Mouse (Mus musculus): ENCODE data around the gene Kdm4a. TPM values are rescaled to one million over a fixed set of nuclear protein-coding genes. Genes with fewer than 3 reads are reported as not detected.

The Kdm4a gene
- 22.8 and 23.6 TPM in 2 replicates for polyA plus RNA-seq (2014; fragmentation: Nextera tagmentation; extraction: Ambion mirVana)

- no peaks in the 10 kb centered on the region for H3K27me3 ChIP-seq (replicated peaks; ENCODE audit: control insufficient read depth, insufficient read depth, low read length)
- H3K36me3 ChIP-seq (ENCODE audit: control insufficient read depth, insufficient read depth, low read length), result peaks cover 20% of the 10 kb centered on the region
- H3K9me3 ChIP-seq (ENCODE audit: control insufficient read depth, low read length), result no peaks in the 10 kb centered on the region
- ATAC-seq (replicated peaks; ENCODE audit: low FRiP score) (peak; percentile 99), DNase-seq (ENCODE audit: low spot score) (peak; percentile 89)
- peaks cover 7% of the 10 kb centered on the region for H3K4me1 ChIP-seq (replicated peaks; ENCODE audit: control insufficient read depth, insufficient read depth, low read length)
- under 1% methylated on average over 38 of the region's 38 CpGs for WGBS
- peak within 1 kb of the TSS; percentile 93 for H3K4me2 ChIP-seq
- peak within 1 kb of the TSS; percentile 68 for H3K4me3 ChIP-seq (ENCODE audit: low read depth, low read length)
- peak within 1 kb of the TSS; percentile 88 for H3K27ac ChIP-seq (ENCODE audit: low read depth, low read length)
- peak within 1 kb of the TSS; percentile 75 for H3K9ac ChIP-seq (ENCODE audit: low read depth, low read length)
Observed at GRCm38 (mm10) chr4:118179467-118180300, at the start of gene Kdm4a. Gene Kdm4a, minus strand, starts transcription at chr4:118180043.

GRCm38 (mm10) chr4:118229035-118229770 is 49.4 kb upstream of the Kdm4a start:
- H3K36me3 ChIP-seq (ENCODE audit: control insufficient read depth, insufficient read depth, low read length), result peaks cover 22% of the 10 kb centered on the region
- no peak for DNase-seq (ENCODE audit: low spot score)
- no peaks in the 10 kb centered on the region for H3K27me3 ChIP-seq (replicated peaks; ENCODE audit: control insufficient read depth, insufficient read depth, low read length)
- H3K27ac ChIP-seq (ENCODE audit: low read depth, low read length), result no peak overlapping the region
- no peak overlapping the region for H3K9ac ChIP-seq (ENCODE audit: low read depth, low read length)
- H3K9me3 ChIP-seq (ENCODE audit: control insufficient read depth, low read length), result no peaks in the 10 kb centered on the region
- H3K4me1 ChIP-seq (replicated peaks; ENCODE audit: control insufficient read depth, insufficient read depth, low read length), result no peaks in the 10 kb centered on the region; the same call in 1 of the 2 replicates
- WGBS, result 76% methylated on average over 6 of the region's 6 CpGs
- no peak overlapping the region for H3K4me2 ChIP-seq
- no peak overlapping the region for H3K4me3 ChIP-seq (ENCODE audit: low read depth, low read length)
- ATAC-seq (replicated peaks; ENCODE audit: low FRiP score), result no peak

GRCm38 (mm10) chr4:118227398-118227797 is 47.6 kb upstream of the Kdm4a start:
- WGBS, result 82% methylated on average over 12 of the region's 12 CpGs

GRCm38 (mm10) chr4:118221261-118221660 is 41.4 kb upstream of the Kdm4a start:
- Histone ChIP-seq H3K4me3 (ENCODE audit: low read depth, low read length) (no peak overlapping the region), H3K4me1 (replicated peaks; ENCODE audit: control insufficient read depth, insufficient read depth, low read length) (no peaks in the 10 kb centered on the region), H3K27me3 (replicated peaks; ENCODE audit: control insufficient read depth, insufficient read depth, low read length) (no peaks in the 10 kb centered on the region), H3K9ac (ENCODE audit: low read depth, low read length) (no peak overlapping the region), H3K4me2 (no peak overlapping the region), H3K9me3 (ENCODE audit: control insufficient read depth, low read length) (no peaks in the 10 kb centered on the region), H3K36me3 (ENCODE audit: control insufficient read depth, insufficient read depth, low read length) (peaks cover 25% of the 10 kb centered on the region), H3K27ac (ENCODE audit: low read depth, low read length) (no peak overlapping the region)
- peak; percentile 73 for ATAC-seq (replicated peaks; ENCODE audit: low FRiP score)
- WGBS, result 60% methylated on average over 7 of the region's 7 CpGs
- DNase-seq (ENCODE audit: low spot score), result no peak

More at GRCm38 (mm10) chr4:118227398-118227797, 47.6 kb upstream of the Kdm4a start:
- peak; percentile 30; the same call in 1 of the 2 replicates for ATAC-seq (replicated peaks; ENCODE audit: low FRiP score)
- Histone ChIP-seq H3K27ac (ENCODE audit: low read depth, low read length) (no peak overlapping the region), H3K27me3 (replicated peaks; ENCODE audit: control insufficient read depth, insufficient read depth, low read length) (no peaks in the 10 kb centered on the region), H3K4me2 (no peak overlapping the region), H3K9ac (ENCODE audit: low read depth, low read length) (no peak overlapping the region), H3K36me3 (ENCODE audit: control insufficient read depth, insufficient read depth, low read length) (peaks cover 30% of the 10 kb centered on the region), H3K4me3 (ENCODE audit: low read depth, low read length) (no peak overlapping the region), H3K4me1 (replicated peaks; ENCODE audit: control insufficient read depth, insufficient read depth, low read length) (no peaks in the 10 kb centered on the region), H3K9me3 (ENCODE audit: control insufficient read depth, low read length) (no peaks in the 10 kb centered on the region)
- DNase-seq (ENCODE audit: low spot score), result no peak

GRCm38 (mm10) chr4:118220756-118221155 is 40.9 kb upstream of the Kdm4a start:
- H3K9ac ChIP-seq (ENCODE audit: low read depth, low read length), result no peak overlapping the region
- no peaks in the 10 kb centered on the region for H3K9me3 ChIP-seq (ENCODE audit: control insufficient read depth, low read length)
- H3K36me3 ChIP-seq (ENCODE audit: control insufficient read depth, insufficient read depth, low read length), result peaks cover 21% of the 10 kb centered on the region
- WGBS, result 75% methylated on average over 9 of the region's 9 CpGs
- H3K27me3 ChIP-seq (replicated peaks; ENCODE audit: control insufficient read depth, insufficient read depth, low read length), result no peaks in the 10 kb centered on the region
- no peak overlapping the region for H3K27ac ChIP-seq (ENCODE audit: low read depth, low read length)
- no peak for ATAC-seq (replicated peaks; ENCODE audit: low FRiP score)
- no peak overlapping the region for H3K4me3 ChIP-seq (ENCODE audit: low read depth, low read length)
- H3K4me2 ChIP-seq, result no peak overlapping the region
- no peaks in the 10 kb centered on the region for H3K4me1 ChIP-seq (replicated peaks; ENCODE audit: control insufficient read depth, insufficient read depth, low read length)
- no peak for DNase-seq (ENCODE audit: low spot score)

DNA sequence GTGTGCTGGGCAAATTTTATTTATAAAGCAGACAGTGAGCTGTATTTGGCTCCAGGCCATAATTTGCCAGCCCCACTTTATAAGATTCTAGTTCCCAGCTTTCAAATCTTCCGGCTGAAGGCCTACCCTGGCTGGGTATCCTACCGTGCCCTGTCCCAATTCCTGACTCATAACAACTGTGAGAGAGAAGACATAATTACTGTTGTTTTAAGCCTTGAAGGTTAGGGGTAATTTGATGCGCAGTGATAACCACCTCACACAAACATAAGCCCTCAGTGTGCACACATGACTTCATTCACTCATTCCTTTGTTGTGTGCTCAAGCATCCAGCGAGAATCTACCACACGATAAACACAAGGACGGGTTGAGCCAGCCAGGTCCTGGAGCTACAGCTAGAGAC is 39.6 kb upstream of the Kdm4a start:
- Histone ChIP-seq H3K27ac (ENCODE audit: low read depth, low read length) (no peak overlapping the region), H3K9me3 (ENCODE audit: control insufficient read depth, low read length) (no peaks in the 10 kb centered on the region), H3K36me3 (ENCODE audit: control insufficient read depth, insufficient read depth, low read length) (peaks cover 10% of the 10 kb centered on the region), H3K4me1 (replicated peaks; ENCODE audit: control insufficient read depth, insufficient read depth, low read length) (no peaks in the 10 kb centered on the region), H3K27me3 (replicated peaks; ENCODE audit: control insufficient read depth, insufficient read depth, low read length) (no peaks in the 10 kb centered on the region), H3K4me2 (no peak overlapping the region), H3K4me3 (ENCODE audit: low read depth, low read length) (no peak overlapping the region), H3K9ac (ENCODE audit: low read depth, low read length) (no peak overlapping the region)
- WGBS, result 88% methylated on average over 6 of the region's 6 CpGs
- DNase-seq (ENCODE audit: low spot score), result no peak
- no peak for ATAC-seq (replicated peaks; ENCODE audit: low FRiP score)

DNA sequence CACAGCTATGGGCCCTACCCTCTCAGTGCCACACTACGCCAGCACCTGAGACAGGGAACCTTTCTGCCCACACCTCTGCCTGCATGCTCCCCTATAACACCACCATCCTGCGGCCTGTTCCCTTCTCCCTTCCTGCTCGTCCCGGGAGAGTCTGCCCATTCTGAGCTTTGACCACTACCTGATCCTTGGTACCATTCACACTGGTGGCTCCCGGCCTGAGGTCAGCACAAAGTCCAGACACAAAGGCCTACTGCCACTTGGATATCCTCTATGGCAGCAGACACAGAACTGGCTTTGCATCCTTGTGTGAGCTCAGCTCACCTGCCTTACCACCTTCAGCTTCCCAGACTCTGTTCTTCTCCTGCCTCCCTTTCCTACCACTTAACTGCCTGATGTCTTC is 38.7 kb upstream of the Kdm4a start:
- Histone ChIP-seq H3K9ac (ENCODE audit: low read depth, low read length) (no peak overlapping the region), H3K4me1 (replicated peaks; ENCODE audit: control insufficient read depth, insufficient read depth, low read length) (no peaks in the 10 kb centered on the region), H3K27ac (ENCODE audit: low read depth, low read length) (no peak overlapping the region), H3K4me2 (no peak overlapping the region), H3K36me3 (ENCODE audit: control insufficient read depth, insufficient read depth, low read length) (peaks cover 6% of the 10 kb centered on the region), H3K9me3 (ENCODE audit: control insufficient read depth, low read length) (no peaks in the 10 kb centered on the region), H3K4me3 (ENCODE audit: low read depth, low read length) (no peak overlapping the region), H3K27me3 (replicated peaks; ENCODE audit: control insufficient read depth, insufficient read depth, low read length) (no peaks in the 10 kb centered on the region)
- WGBS, result 75% methylated on average over 5 of the region's 5 CpGs
- DNase-seq (ENCODE audit: low spot score) (no peak), ATAC-seq (replicated peaks; ENCODE audit: low FRiP score) (no peak)

GRCm38 (mm10) chr4:118216726-118217595 is 37.1 kb upstream of the Kdm4a start:
- H3K4me1 ChIP-seq (replicated peaks; ENCODE audit: control insufficient read depth, insufficient read depth, low read length), result no peaks in the 10 kb centered on the region
- peaks cover under 1% of the 10 kb centered on the region; the same call in 1 of the 2 replicates for H3K36me3 ChIP-seq (ENCODE audit: control insufficient read depth, insufficient read depth, low read length)
- no peak overlapping the region for H3K4me3 ChIP-seq (ENCODE audit: low read depth, low read length)
- WGBS, result 77% methylated on average over 17 of the region's 17 CpGs
- no peak overlapping the region for H3K4me2 ChIP-seq
- H3K9ac ChIP-seq (ENCODE audit: low read depth, low read length), result no peak overlapping the region
- peak; percentile 46; the same call in 1 of the 2 replicates for ATAC-seq (replicated peaks; ENCODE audit: low FRiP score)
- no peak for DNase-seq (ENCODE audit: low spot score)
- no peak overlapping the region for H3K27ac ChIP-seq (ENCODE audit: low read depth, low read length)
- H3K27me3 ChIP-seq (replicated peaks; ENCODE audit: control insufficient read depth, insufficient read depth, low read length), result no peaks in the 10 kb centered on the region
- no peaks in the 10 kb centered on the region for H3K9me3 ChIP-seq (ENCODE audit: control insufficient read depth, low read length)
